Mouse (Mus musculus) liver, adult 2 months (tissue): ENCODE measurements around the gene Gnaq.

ENCODE experiments used
- CTCF ChIP-seq: fragments of 200-500 bp; IDR thresholded peaks from 2 replicates; pipeline ENCODE4 v1.5.1; 2011; ENCODE audit warnings: low read depth, low read length, control low read depth
- POLR2A ChIP-seq: fragments of 200-500 bp; IDR thresholded peaks from 2 replicates; pipeline ENCODE4 v1.6.1; 2011; ENCODE audit warnings: low read length, control low read depth; ENCODE audit not compliant: insufficient read depth; ENCODE audit errors: extremely low read depth

- no peak for TF ChIP-seq CTCF
- no peak for TF ChIP-seq POLR2A
Observed at GRCm38 (mm10) chr19:16187952-16188351, 55.3 kb downstream of the Gnaq start.
